Mouse (Mus musculus) heart, adult 2 months (tissue): ENCODE results near the gene Trir. TPM values are rescaled to one million over a fixed set of nuclear protein-coding genes. Genes with fewer than 3 reads are reported as not detected.

Source experiments
- DNase-seq, 2 experiments: peaks; one replicate each; pipeline ENCODE4 v3.0.0; 2021
- H3K27ac ChIP-seq: fragments of 200-600 bp; 2 replicates; pipeline ENCODE4 v1.8.1; 2022
- H3K27me3 ChIP-seq: fragments of 200-500 bp; 2 replicates; pipeline ENCODE4 v1.6.1; 2012; ENCODE audit warnings: mild to moderate bottlenecking, low read length, inconsistent platforms, mixed read lengths; ENCODE audit not compliant: control insufficient read depth, insufficient read depth
- H3K36me3 ChIP-seq: fragments of 200-500 bp; 2 replicates; pipeline ENCODE4 v1.6.1; 2012; ENCODE audit warnings: low read length, inconsistent platforms; ENCODE audit not compliant: control insufficient read depth, insufficient read depth
- H3K4me1 ChIP-seq: fragments of 200-500 bp; 2 replicates; pipeline ENCODE4 v1.6.1; 2011; ENCODE audit warnings: low read length; ENCODE audit not compliant: control insufficient read depth, insufficient read depth
- H3K4me3 ChIP-seq: fragments of 200-600 bp; 2 replicates; pipeline ENCODE4 v1.8.1; 2022
- H3K79me2 ChIP-seq: fragments of 200-500 bp; replicated peaks from 2 replicates; pipeline ENCODE4 v1.6.1; 2012; ENCODE audit warnings: mild to moderate bottlenecking, inconsistent platforms, low read length, moderate library complexity, mixed read lengths; ENCODE audit not compliant: control insufficient read depth, insufficient read depth
- H3K9ac ChIP-seq: fragments of 200-500 bp; 2 replicates; pipeline ENCODE4 v1.6.1; 2012; ENCODE audit warnings: low read depth, mild to moderate bottlenecking, control low read depth, inconsistent platforms, low read length, mixed read lengths
- CTCF ChIP-seq: fragments of 200-600 bp; IDR thresholded peaks from 2 replicates; pipeline ENCODE4 v1.8.1; 2022; ENCODE audit warnings: antibody characterized with exemption, mild to moderate bottlenecking, moderate library complexity
- EP300 ChIP-seq: fragments of 200-500 bp; IDR thresholded peaks from 2 replicates; pipeline ENCODE4 v1.6.1; 2011; ENCODE audit warnings: low read depth, low read length, control low read depth; ENCODE audit not compliant: insufficient read depth
- POLR2A ChIP-seq: fragments of 200-500 bp; IDR thresholded peaks from 2 replicates; pipeline ENCODE4 v1.6.1; 2011; ENCODE audit warnings: mild to moderate bottlenecking, low read depth, low read length, control low read depth; ENCODE audit not compliant: insufficient read depth
- WGBS: fragments of 180-500 bp; shearing (Covaris S2); methylation state at CpG from one replicate; pipeline ENCODE4 v1.1.7; 2018; 5-methylcytosine and 5-hydroxymethylcytosine counted together
- intact Hi-C: fragments of 180-260 bp; cut with DNase I; formaldehyde crosslinking; loops from one replicate; pipeline ENCODE4 v1.15.1; 2025
- long read RNA-seq: library from polyadenylated mRNA; stranded (forward); transcript quantifications from one replicate; pipeline ENCODE4 v2.0.0, GENCODE M21; 2021
- polyA plus RNA-seq: library from polyadenylated mRNA; depleted of rRNA; stranded (reverse); fragments of >200 nt; gene quantifications from 2 replicates; pipeline ENCODE4 v1.2.3, GENCODE M21; 2012; rRNA removed
- total RNA-seq, 2 experiments: library from RNA; stranded (reverse); gene quantifications; 2 replicates each; pipeline ENCODE4 v1.2.3; 2021

The Trir gene
- total RNA-seq (10 to 100 TPM; 81.5 to 94.1 TPM), polyA plus RNA-seq (47.2 and 54.3 TPM in 2 replicates)
- long read RNA-seq, transcript Trir-201 (3 exons, 902 nt) = major isoform, 17 of 21 reads
- long read RNA-seq, partial matches to known transcripts = 2 of 21 reads
- long read RNA-seq, other reads (novel, unspliced or antisense) = 2 of 21 reads

- Histone ChIP-seq H3K27ac (peak within 1 kb of the TSS; percentile 100), H3K27me3 (no peaks in the 10 kb centered on the region), H3K79me2 (peaks cover 5% of the 10 kb centered on the region; the same call in 1 of the 2 replicates), H3K9ac (peak within 1 kb of the TSS; percentile 90), H3K4me3 (peak within 1 kb of the TSS; percentile 87), H3K36me3 (no peaks in the 10 kb centered on the region), H3K4me1 (peaks cover 15% of the 10 kb centered on the region)
- peak; percentile 98 for DNase-seq
- intact Hi-C loops = loop anchor here (10.0 kb wide), 1 partner anchor 52 kb away; the partner anchor contains the start of gene Junb
- under 1% methylated on average over 75 of the region's 75 CpGs for WGBS
- TF ChIP-seq CTCF (peak; percentile 46), POLR2A (peak; percentile 96), EP300 (peak; percentile 88)
Measured at GRCm38 (mm10) chr8:85026670-85027515, at the start of gene Trir. Gene Trir, plus strand, starts transcription at chr8:85026823.

GRCm38 (mm10) chr8:84977435-84978247, 49.0 kb upstream of the Trir start:
- Histone ChIP-seq H3K27ac (peak overlapping the region; percentile 99), H3K4me3 (peak overlapping the region; percentile 56), H3K27me3 (no peaks in the 10 kb centered on the region), H3K79me2 (no peaks in the 10 kb centered on the region), H3K4me1 (peaks cover 17% of the 10 kb centered on the region), H3K9ac (peak overlapping the region; percentile 91), H3K36me3 (no peaks in the 10 kb centered on the region; the same call in 1 of the 2 replicates)
- WGBS = under 1% methylated on average over 70 of the region's 70 CpGs
- peak; percentile 84 to 86 for DNase-seq
- intact Hi-C loops = loop anchor here (10.0 kb wide), 1 partner anchor 47 kb away; the partner anchor contains the start of genes Asna1 and Trir
- peak; percentile 57 for TF ChIP-seq POLR2A
- 0 out of 2 replicates have a peak, but pooled peaks have one; percentile 4 for TF ChIP-seq EP300
- TF ChIP-seq CTCF = no peak

- TF ChIP-seq CTCF = no peak
- TF ChIP-seq EP300 = peak; percentile 78; the same call in 1 of the 2 replicates
- TF ChIP-seq POLR2A = peak; percentile 100
- intact Hi-C loops = loop anchor here (10.0 kb wide), 1 partner anchor 46 kb away; the partner anchor contains the start of genes Asna1 and Trir
- Histone ChIP-seq H3K27me3 (no peaks in the 10 kb centered on the region), H3K9ac (peak within 1 kb of the TSS; percentile 91), H3K27ac (peak within 1 kb of the TSS; percentile 99), H3K36me3 (no peaks in the 10 kb centered on the region; the same call in 1 of the 2 replicates), H3K4me1 (peaks cover 17% of the 10 kb centered on the region), H3K79me2 (no peaks in the 10 kb centered on the region), H3K4me3 (peak within 1 kb of the TSS; percentile 56)
- WGBS = under 1% methylated on average over 63 of the region's 63 CpGs
- DNase-seq = peak; percentile 98
Measured at GRCm38 (mm10) chr8:84978248-84978940, 48.2 kb upstream of the Trir start, which contains the start of gene Junb. Gene Junb, minus strand, starts transcription at chr8:84978718.

GRCm38 (mm10) chr8:84979599-84980421, 46.8 kb upstream of the Trir start:
- Histone ChIP-seq H3K4me1 (peaks cover 19% of the 10 kb centered on the region), H3K27me3 (no peaks in the 10 kb centered on the region), H3K79me2 (no peaks in the 10 kb centered on the region), H3K36me3 (no peaks in the 10 kb centered on the region), H3K27ac (peak overlapping the region; percentile 99), H3K4me3 (peak overlapping the region; percentile 31), H3K9ac (peak overlapping the region; percentile 81)
- DNase-seq = peak; percentile 93 to 95
- TF ChIP-seq EP300 = no peak
- TF ChIP-seq POLR2A = peak; percentile 59
- TF ChIP-seq CTCF = no peak
- intact Hi-C loops = loop anchor here (10.0 kb wide), 1 partner anchor 45 kb away; the partner anchor contains the start of genes Asna1 and Trir
- 4% methylated on average over 36 of the region's 42 CpGs for WGBS
